Mouse (Mus musculus): ENCODE data around the gene Kcnj6. TPM values are rescaled to one million over a fixed set of nuclear protein-coding genes. Genes with fewer than 3 reads are reported as not detected.
"Not testable (repeated sequence)": the region's sequence is repeated elsewhere in the genome, so short reads cannot be mapped to it uniquely, and the experiment has no call there.

Gene Kcnj6
- polyA plus RNA-seq, 1 experiment: 0.07 TPM

DNA sequence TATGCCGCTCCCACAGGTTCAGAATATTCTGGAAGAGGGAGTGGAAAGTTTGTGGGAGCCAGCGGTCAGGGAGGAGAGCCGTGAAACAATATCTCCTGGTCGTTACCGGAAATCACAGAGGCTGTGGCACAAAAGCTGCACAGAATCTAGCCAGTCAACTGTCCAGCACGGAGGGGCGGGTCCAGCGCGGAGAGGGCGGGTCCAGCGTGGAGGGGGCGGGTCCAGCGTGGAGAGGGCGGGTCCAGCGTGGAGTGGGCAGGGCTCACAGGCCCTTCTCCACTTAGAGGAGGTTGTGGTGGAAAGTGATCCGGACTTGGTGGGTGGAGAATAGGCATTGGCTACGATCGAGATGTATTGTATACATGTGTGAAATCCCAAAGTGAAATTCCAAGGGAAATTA is 169.3 kb downstream of the Kcnj6 start:
- no peak for DNase-seq
- Histone ChIP-seq H3K27me3 (ENCODE audit: control insufficient read depth, insufficient read depth, low read length) (no peaks in the 10 kb centered on the region), H3K4me3 (ENCODE audit: control insufficient read depth, insufficient read depth, low read length) (no peak overlapping the region), H3K27ac (ENCODE audit: control insufficient read depth, insufficient read depth, low read length) (no peak overlapping the region), H3K4me1 (replicated peaks; ENCODE audit: control insufficient read depth, insufficient read depth, low read length) (no peaks in the 10 kb centered on the region), H3K36me3 (ENCODE audit: control insufficient read depth, insufficient read depth, low read length) (no peaks in the 10 kb centered on the region)
- 94% methylated on average over 18 of the region's 18 CpGs for WGBS
- TF ChIP-seq POLR2A (IDR thresholded peaks at IDR 0.05; ENCODE audit: control insufficient read depth, extremely low read depth, insufficient read depth, low read length, poor library complexity) (no peak), CTCF (IDR thresholded peaks at IDR 0.05; ENCODE audit: borderline replicate concordance, control insufficient read depth, extremely low read depth, insufficient read depth, low read length, poor library complexity) (no peak)

DNA sequence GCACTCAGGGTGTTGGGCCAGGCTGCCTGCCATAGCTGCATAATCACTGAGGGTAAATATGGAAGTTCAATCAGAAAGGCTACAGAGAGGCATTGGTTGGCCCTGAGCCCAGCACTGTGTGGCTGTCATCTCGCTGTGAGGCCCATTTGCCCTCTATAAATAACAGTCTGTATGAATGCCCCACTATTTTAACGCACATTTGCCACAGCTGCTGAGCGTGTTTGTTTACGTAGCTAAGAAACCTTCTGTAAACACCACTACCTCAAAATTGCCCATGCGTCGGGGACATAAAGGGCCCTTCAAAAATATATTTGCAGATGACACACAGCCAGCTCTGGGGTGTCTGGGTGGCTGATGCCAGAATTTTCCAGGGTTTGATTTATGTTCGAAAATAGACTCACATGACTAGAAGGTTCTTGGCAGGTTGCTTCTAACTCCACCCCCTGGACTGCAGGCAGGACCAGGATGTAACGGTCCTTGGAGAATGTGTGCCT is 170.4 kb downstream of the Kcnj6 start:
- Histone ChIP-seq H3K4me1 (replicated peaks; ENCODE audit: control insufficient read depth, insufficient read depth, low read length) (no peaks in the 10 kb centered on the region), H3K27me3 (ENCODE audit: control insufficient read depth, insufficient read depth, low read length) (no peaks in the 10 kb centered on the region), H3K27ac (ENCODE audit: control insufficient read depth, insufficient read depth, low read length) (no peak overlapping the region), H3K4me3 (ENCODE audit: control insufficient read depth, insufficient read depth, low read length) (no peak overlapping the region), H3K36me3 (ENCODE audit: control insufficient read depth, insufficient read depth, low read length) (no peaks in the 10 kb centered on the region)
- WGBS: 86% methylated on average over 8 of the region's 8 CpGs
- DNase-seq: no peak
- TF ChIP-seq POLR2A (IDR thresholded peaks at IDR 0.05; ENCODE audit: control insufficient read depth, extremely low read depth, insufficient read depth, low read length, poor library complexity) (no peak), CTCF (IDR thresholded peaks at IDR 0.05; ENCODE audit: borderline replicate concordance, control insufficient read depth, extremely low read depth, insufficient read depth, low read length, poor library complexity) (no peak)

DNA sequence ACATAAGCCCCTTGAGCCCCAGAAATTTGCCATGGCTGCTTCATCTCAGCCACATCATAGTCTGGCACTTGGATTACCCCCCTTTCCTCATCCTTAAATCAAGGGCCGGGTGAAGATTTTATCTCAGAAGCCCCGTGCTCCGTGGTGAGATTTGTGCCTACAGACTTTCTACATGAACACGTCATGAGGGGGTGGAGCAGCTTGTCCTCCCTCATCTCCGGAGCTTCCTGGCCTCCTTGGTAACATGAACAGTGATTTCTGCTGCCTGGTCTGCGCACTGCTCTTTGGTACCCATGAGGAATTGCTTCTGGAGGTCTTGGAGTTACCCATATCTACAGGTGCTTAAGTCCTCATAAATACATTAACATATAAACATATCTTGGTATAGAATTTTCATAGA is 172.2 kb downstream of the Kcnj6 start:
- WGBS: 62% methylated on average over 6 of the region's 6 CpGs
- no peak overlapping the region for H3K27ac ChIP-seq (ENCODE audit: control insufficient read depth, insufficient read depth, low read length)
- TF ChIP-seq POLR2A (IDR thresholded peaks at IDR 0.05; ENCODE audit: control insufficient read depth, extremely low read depth, insufficient read depth, low read length, poor library complexity): no peak
- TF ChIP-seq CTCF (IDR thresholded peaks at IDR 0.05; ENCODE audit: borderline replicate concordance, control insufficient read depth, extremely low read depth, insufficient read depth, low read length, poor library complexity): no peak
- no peak overlapping the region for H3K4me3 ChIP-seq (ENCODE audit: control insufficient read depth, insufficient read depth, low read length)
- H3K4me1 ChIP-seq (replicated peaks; ENCODE audit: control insufficient read depth, insufficient read depth, low read length): no peaks in the 10 kb centered on the region
- H3K27me3 ChIP-seq (ENCODE audit: control insufficient read depth, insufficient read depth, low read length): no peaks in the 10 kb centered on the region
- no peak for DNase-seq
- H3K36me3 ChIP-seq (ENCODE audit: control insufficient read depth, insufficient read depth, low read length): no peaks in the 10 kb centered on the region

DNA sequence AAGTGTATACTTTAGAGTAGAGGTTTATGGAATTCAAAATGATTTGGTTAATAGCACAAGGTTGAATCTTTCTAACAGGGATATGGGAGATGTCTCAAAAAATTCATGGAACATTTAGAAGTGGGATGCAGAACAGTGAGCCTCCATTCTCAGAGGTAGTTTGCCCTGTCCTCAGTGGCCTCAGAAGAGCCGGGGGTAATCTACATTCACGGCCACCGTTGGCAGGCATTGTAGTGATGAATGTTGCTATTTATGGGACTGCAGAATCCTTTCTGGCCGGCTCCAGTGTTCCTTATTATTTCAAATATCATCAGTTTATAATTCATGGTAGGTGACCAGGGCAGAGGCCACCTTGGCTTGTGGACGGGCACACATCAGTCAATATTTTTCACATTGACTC is 174.9 kb downstream of the Kcnj6 start:
- H3K36me3 ChIP-seq (ENCODE audit: control insufficient read depth, insufficient read depth, low read length): no peaks in the 10 kb centered on the region
- H3K4me1 ChIP-seq (replicated peaks; ENCODE audit: control insufficient read depth, insufficient read depth, low read length): no peaks in the 10 kb centered on the region
- H3K4me3 ChIP-seq (ENCODE audit: control insufficient read depth, insufficient read depth, low read length): no peak overlapping the region
- H3K27ac ChIP-seq (ENCODE audit: control insufficient read depth, insufficient read depth, low read length): no peak overlapping the region
- TF ChIP-seq POLR2A (IDR thresholded peaks at IDR 0.05; ENCODE audit: control insufficient read depth, extremely low read depth, insufficient read depth, low read length, poor library complexity) (no peak), CTCF (IDR thresholded peaks at IDR 0.05; ENCODE audit: borderline replicate concordance, control insufficient read depth, extremely low read depth, insufficient read depth, low read length, poor library complexity) (no peak)
- 91% methylated on average over 5 of the region's 5 CpGs for WGBS
- no peak for DNase-seq
- H3K27me3 ChIP-seq (ENCODE audit: control insufficient read depth, insufficient read depth, low read length): no peaks in the 10 kb centered on the region

DNA sequence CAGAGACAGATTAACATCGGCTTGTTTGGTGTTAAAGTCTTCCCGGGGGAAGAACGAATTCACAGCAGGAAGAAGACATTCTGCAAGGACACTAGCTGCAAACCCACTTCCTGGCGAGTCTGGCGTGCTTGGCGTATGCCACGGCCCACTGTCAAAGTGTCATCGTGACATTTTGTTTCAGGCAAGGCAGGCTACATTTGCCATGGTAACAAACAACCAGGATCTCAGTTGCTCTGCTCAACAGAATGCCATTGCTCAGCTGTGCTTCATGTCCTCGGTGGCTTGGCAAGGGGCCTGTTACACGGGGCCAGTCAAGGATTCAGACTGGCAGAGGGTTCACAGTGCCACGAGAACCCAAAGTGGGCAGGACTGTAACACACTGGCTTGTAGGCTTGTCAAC is 175.9 kb downstream of the Kcnj6 start:
- H3K36me3 ChIP-seq (ENCODE audit: control insufficient read depth, insufficient read depth, low read length): no peaks in the 10 kb centered on the region
- H3K4me1 ChIP-seq (replicated peaks; ENCODE audit: control insufficient read depth, insufficient read depth, low read length): no peaks in the 10 kb centered on the region
- no peak overlapping the region for H3K27ac ChIP-seq (ENCODE audit: control insufficient read depth, insufficient read depth, low read length)
- no peaks in the 10 kb centered on the region for H3K27me3 ChIP-seq (ENCODE audit: control insufficient read depth, insufficient read depth, low read length)
- H3K4me3 ChIP-seq (ENCODE audit: control insufficient read depth, insufficient read depth, low read length): no peak overlapping the region
- no peak for DNase-seq
- no peak for TF ChIP-seq POLR2A (IDR thresholded peaks at IDR 0.05; ENCODE audit: control insufficient read depth, extremely low read depth, insufficient read depth, low read length, poor library complexity)
- TF ChIP-seq CTCF (IDR thresholded peaks at IDR 0.05; ENCODE audit: borderline replicate concordance, control insufficient read depth, extremely low read depth, insufficient read depth, low read length, poor library complexity): no peak
- WGBS: 66% methylated on average over 11 of the region's 11 CpGs

DNA sequence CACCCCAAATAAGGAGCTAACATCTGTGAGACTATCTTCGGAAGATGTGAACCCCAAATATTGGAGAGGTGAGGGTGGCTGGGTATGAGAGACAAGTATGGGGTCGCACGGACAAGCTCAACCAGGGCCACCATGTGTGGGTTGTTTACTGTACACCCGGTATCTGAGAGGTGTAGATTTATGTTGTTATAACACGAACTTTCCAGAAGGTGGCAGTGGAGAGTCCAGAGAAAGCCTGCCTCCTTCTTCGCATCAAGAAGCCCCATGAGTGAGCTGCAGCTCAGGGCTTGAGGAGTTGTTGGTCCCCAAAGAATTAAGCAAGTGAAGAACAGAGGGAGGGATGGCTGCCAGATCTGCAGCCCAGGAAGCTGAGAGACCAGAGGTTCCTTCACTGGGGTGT is 181.1 kb downstream of the Kcnj6 start:
- peak; percentile 14 for DNase-seq
- no peak overlapping the region for H3K27ac ChIP-seq (ENCODE audit: control insufficient read depth, insufficient read depth, low read length)
- no peak overlapping the region for H3K4me3 ChIP-seq (ENCODE audit: control insufficient read depth, insufficient read depth, low read length)
- no peaks in the 10 kb centered on the region for H3K27me3 ChIP-seq (ENCODE audit: control insufficient read depth, insufficient read depth, low read length)
- no peaks in the 10 kb centered on the region for H3K36me3 ChIP-seq (ENCODE audit: control insufficient read depth, insufficient read depth, low read length)
- 23% methylated on average over 6 of the region's 6 CpGs for WGBS
- peak; percentile 10; the same call in 1 of the 2 replicates for TF ChIP-seq CTCF (IDR thresholded peaks at IDR 0.05; ENCODE audit: borderline replicate concordance, control insufficient read depth, extremely low read depth, insufficient read depth, low read length, poor library complexity)
- TF ChIP-seq POLR2A (IDR thresholded peaks at IDR 0.05; ENCODE audit: control insufficient read depth, extremely low read depth, insufficient read depth, low read length, poor library complexity): no peak
- no peaks in the 10 kb centered on the region for H3K4me1 ChIP-seq (replicated peaks; ENCODE audit: control insufficient read depth, insufficient read depth, low read length)

DNA sequence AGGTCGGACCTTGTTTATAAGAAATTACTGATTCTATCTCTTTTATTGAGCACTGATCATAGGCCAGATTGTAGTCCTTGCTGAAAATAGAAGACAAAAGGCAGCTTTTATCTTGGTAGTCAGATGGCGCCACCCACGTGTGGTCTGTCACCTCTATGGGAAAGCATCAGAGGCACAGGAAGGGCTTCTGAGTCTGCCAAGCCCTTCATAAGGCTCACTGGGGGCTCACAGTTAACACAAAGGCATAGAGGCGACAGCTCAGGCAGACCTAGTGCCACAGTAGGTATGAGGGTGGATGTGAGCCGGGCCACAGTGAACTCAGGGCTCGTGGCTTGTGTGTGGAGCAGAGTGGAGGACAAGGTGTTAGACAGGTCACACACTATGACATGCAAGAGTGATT is 181.6 kb downstream of the Kcnj6 start:
- WGBS: 71% methylated on average over 6 of the region's 6 CpGs
- Histone ChIP-seq H3K4me3 (ENCODE audit: control insufficient read depth, insufficient read depth, low read length) (no peak overlapping the region), H3K27ac (ENCODE audit: control insufficient read depth, insufficient read depth, low read length) (no peak overlapping the region), H3K36me3 (ENCODE audit: control insufficient read depth, insufficient read depth, low read length) (no peaks in the 10 kb centered on the region), H3K4me1 (replicated peaks; ENCODE audit: control insufficient read depth, insufficient read depth, low read length) (no peaks in the 10 kb centered on the region), H3K27me3 (ENCODE audit: control insufficient read depth, insufficient read depth, low read length) (no peaks in the 10 kb centered on the region)
- DNase-seq: no peak
- no peak for TF ChIP-seq POLR2A (IDR thresholded peaks at IDR 0.05; ENCODE audit: control insufficient read depth, extremely low read depth, insufficient read depth, low read length, poor library complexity)
- TF ChIP-seq CTCF (IDR thresholded peaks at IDR 0.05; ENCODE audit: borderline replicate concordance, control insufficient read depth, extremely low read depth, insufficient read depth, low read length, poor library complexity): no peak

DNA sequence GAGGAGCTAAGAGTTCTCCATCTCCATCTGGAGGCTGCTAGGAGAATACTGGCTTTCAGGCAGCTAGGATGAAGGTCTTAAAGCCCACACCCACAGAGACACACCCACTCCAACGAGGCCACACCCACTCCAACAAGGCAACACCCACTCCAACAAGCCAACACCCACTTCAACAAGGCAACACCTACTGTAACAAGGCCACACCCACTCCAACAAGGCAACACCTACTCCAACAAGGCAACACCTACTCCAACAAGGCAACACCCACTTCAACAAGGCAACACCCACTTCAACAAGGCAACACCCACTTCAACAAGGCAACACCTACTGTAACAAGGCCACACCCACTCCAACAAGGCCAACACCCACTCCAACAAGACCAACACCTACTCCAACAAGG is 188.2 kb downstream of the Kcnj6 start:
- H3K27me3 ChIP-seq (ENCODE audit: control insufficient read depth, insufficient read depth, low read length); H3K4me1 ChIP-seq (replicated peaks; ENCODE audit: control insufficient read depth, insufficient read depth, low read length); H3K27ac ChIP-seq (ENCODE audit: control insufficient read depth, insufficient read depth, low read length); DNase-seq; H3K4me3 ChIP-seq (ENCODE audit: control insufficient read depth, insufficient read depth, low read length); H3K36me3 ChIP-seq (ENCODE audit: control insufficient read depth, insufficient read depth, low read length): not testable (repeated sequence)
- WGBS: 16% methylated on average over 1 of the region's 1 CpGs

All from thymus, adult 2 months (tissue).